In genomic region chr7:49266422-49266821, GRCm38 (mm10) we compare ENCODE assay signal across 11 mouse cellular contexts.
DNase-seq lines count a peak whose midpoint lies in the region; ATAC-seq lines count a peak whose summit lies in the region.
"Had no signal": no experiment of that assay in that cellular context is flagged by ENCODE, and none has a peak within 500 bp of the region (broad histone marks: within the 10 kb centered on the region; RNA-seq: fewer than 3 reads in every experiment).

No protein-coding gene starts in this region.

- peaks cover 47% of the 10 kb centered on the region for H3K4me1 ChIP-seq in forebrain, embryonic 16.5 days (replicated peaks; ENCODE audit: control insufficient read depth, insufficient read depth, low read length)
- no peaks in the 10 kb centered on the region for H3K4me1 ChIP-seq in lung, embryonic 15.5 days
- peaks cover 9% of the 10 kb centered on the region; the same call in 1 of the 2 replicates for H3K4me1 ChIP-seq in embryonic facial prominence, embryonic 10.5 days

- H3K9me3 ChIP-seq in forebrain, embryonic 16.5 days (ENCODE audit: control insufficient read depth, low read length): no peaks in the 10 kb centered on the region
- H3K9me3 ChIP-seq in lung, embryonic 15.5 days: no peaks in the 10 kb centered on the region
- H3K9me3 ChIP-seq in embryonic facial prominence, embryonic 10.5 days: no peaks in the 10 kb centered on the region
- H3K9me3 ChIP-seq: hindbrain, embryonic 12.5 days had no signal

- no peaks in the 10 kb centered on the region for H3K27me3 ChIP-seq in forebrain, embryonic 16.5 days (replicated peaks; ENCODE audit: control insufficient read depth, insufficient read depth, low read length)
- no peaks in the 10 kb centered on the region for H3K27me3 ChIP-seq in lung, embryonic 15.5 days
- peaks cover 5% of the 10 kb centered on the region; the same call in 1 of the 2 replicates for H3K27me3 ChIP-seq in embryonic facial prominence, embryonic 10.5 days (replicated peaks; ENCODE audit: low read depth, poor library complexity, severe bottlenecking)
- H3K27me3 ChIP-seq: hindbrain, embryonic 12.5 days had no signal

- peak overlapping the region; percentile 58 for H3K27ac ChIP-seq in forebrain, embryonic 16.5 days (ENCODE audit: low read length)
- no peak overlapping the region for H3K27ac ChIP-seq in lung, embryonic 15.5 days
- H3K27ac ChIP-seq in embryonic facial prominence, embryonic 10.5 days (replicated peaks): no peak overlapping the region
- H3K27ac ChIP-seq: hindbrain, embryonic 12.5 days had no signal

- H3K9ac ChIP-seq in forebrain, embryonic 16.5 days (replicated peaks; ENCODE audit: low read depth, low read length): no peak overlapping the region
- no peak overlapping the region for H3K9ac ChIP-seq in lung, embryonic 15.5 days
- H3K9ac ChIP-seq: hindbrain, embryonic 12.5 days had no signal

- ATAC-seq in forebrain, embryonic 16.5 days: peak; percentile 21; the same call in 1 of the 2 replicates
- peak; percentile 27; the same call in 1 of the 2 replicates for ATAC-seq in lung, embryonic 15.5 days (ENCODE audit: borderline replicate concordance, extremely low read depth, low FRiP score, low TSS enrichment)

- intact Hi-C loops in left cerebral cortex, postnatal 36 days (cut with DNase I): loop anchor here (10.0 kb wide), 1 partner anchor 382 kb away; the partner anchor contains the start of gene E2f8

- DNase-seq in adrenal gland, adult 2 months: peak; percentile 18
- no peak for DNase-seq in adrenal gland, adult 18-20 months (ENCODE audit: low spot score in 2 of 2)
- DNase-seq in left cerebral cortex, adult 11 months (ENCODE audit: low spot score): peak; percentile 27
- no peak for DNase-seq in left cerebral cortex, postnatal 36 days (ENCODE audit: low spot score in 2 of 2)
- DNase-seq in embryonic facial prominence, embryonic 10.5 days (ENCODE audit: low spot score): no peak
- no peak for DNase-seq in right cerebral cortex, adult 18-20 months
- DNase-seq: thymus, postnatal 25 days had no signal

- H3K4me2 ChIP-seq in forebrain, embryonic 16.5 days (ENCODE audit: low read length): no peak overlapping the region
- H3K4me2 ChIP-seq in lung, embryonic 15.5 days: no peak overlapping the region
- H3K4me2 ChIP-seq: hindbrain, embryonic 12.5 days; midbrain, embryonic 11.5 days had no signal

- H3K36me3 ChIP-seq in forebrain, embryonic 16.5 days (ENCODE audit: control insufficient read depth, insufficient read depth): no peaks in the 10 kb centered on the region
- H3K36me3 ChIP-seq in lung, embryonic 15.5 days: no peaks in the 10 kb centered on the region
- H3K36me3 ChIP-seq in embryonic facial prominence, embryonic 10.5 days (replicated peaks): no peaks in the 10 kb centered on the region
- H3K36me3 ChIP-seq: hindbrain, embryonic 12.5 days had no signal

- WGBS in forebrain, embryonic 16.5 days: 51% methylated on average over 6 of the region's 6 CpGs
- WGBS in lung, embryonic 15.5 days: 73% methylated on average over 6 of the region's 6 CpGs
- 92% methylated on average over 6 of the region's 6 CpGs for WGBS in embryonic facial prominence, embryonic 10.5 days

- H3K4me3 ChIP-seq in forebrain, embryonic 16.5 days (replicated peaks; ENCODE audit: low read length): no peak overlapping the region
- no peak overlapping the region for H3K4me3 ChIP-seq in lung, embryonic 15.5 days
- no peak overlapping the region for H3K4me3 ChIP-seq in embryonic facial prominence, embryonic 10.5 days
- H3K4me3 ChIP-seq: hindbrain, embryonic 12.5 days had no signal

Comparison
In these comparisons a context has a peak if more than half of its experiments do, and no peak if none do; other contexts are left out.
1. DNase-seq: peak in adrenal gland, adult 2 months (single experiment) and left cerebral cortex, adult 11 months (single experiment); none in adrenal gland, adult 18-20 months (0 of 2), left cerebral cortex, postnatal 36 days (0 of 2), embryonic facial prominence, embryonic 10.5 days (single experiment) and right cerebral cortex, adult 18-20 months (single experiment).